Mouse (Mus musculus) ES-Bruce4 (cell line): ENCODE results near the gene Olfr535. TPM values are rescaled to one million over a fixed set of nuclear protein-coding genes. Genes with fewer than 3 reads are reported as not detected.
"Not testable (repeated sequence)": the region's sequence is repeated elsewhere in the genome, so short reads cannot be mapped to it uniquely, and the experiment has no call there.

ENCODE experiments used
- H3K27ac ChIP-seq: 2 replicates; pipeline ENCODE4 v1.5.1; 2012; ENCODE audit warnings: low read length, inconsistent platforms; ENCODE audit not compliant: insufficient read depth
- H3K27me3 ChIP-seq: 2 replicates; pipeline ENCODE4 v1.6.1; 2012; ENCODE audit warnings: mild to moderate bottlenecking, low read length, inconsistent platforms; ENCODE audit not compliant: control insufficient read depth, poor library complexity, insufficient read depth, severe bottlenecking
- H3K36me3 ChIP-seq: 2 replicates; pipeline ENCODE4 v1.6.1; 2012; ENCODE audit warnings: inconsistent platforms, mild to moderate bottlenecking, low read length, moderate library complexity; ENCODE audit not compliant: control insufficient read depth, poor library complexity, insufficient read depth, severe bottlenecking
- H3K4me1 ChIP-seq: one replicate; pipeline ENCODE4 v1.8.1; 2011; ENCODE audit warnings: low read length; ENCODE audit not compliant: control insufficient read depth, insufficient read depth
- H3K4me3 ChIP-seq: 2 replicates; pipeline ENCODE4 v1.5.1; 2011; ENCODE audit warnings: low read depth, mild to moderate bottlenecking, low read length
- H3K9ac ChIP-seq: 2 replicates; pipeline ENCODE4 v1.6.1; 2012; ENCODE audit warnings: low read depth, mild to moderate bottlenecking, inconsistent platforms; ENCODE audit not compliant: poor library complexity, severe bottlenecking
- H3K9me3 ChIP-seq: replicated peaks from 2 replicates; pipeline ENCODE4 v1.6.1; 2012; ENCODE audit warnings: mild to moderate bottlenecking, low read length, inconsistent platforms; ENCODE audit not compliant: control insufficient read depth, poor library complexity, insufficient read depth, severe bottlenecking
- CTCF ChIP-seq: IDR thresholded peaks from one replicate; pipeline ENCODE4 v1.8.1; 2011; ENCODE audit warnings: low read depth, low read length
- EP300 ChIP-seq: IDR thresholded peaks from 2 replicates; pipeline ENCODE4 v1.6.1; 2011; ENCODE audit warnings: low read depth, low read length; ENCODE audit not compliant: insufficient read depth
- POLR2A ChIP-seq: IDR thresholded peaks from one replicate; pipeline ENCODE4 v1.8.1; 2011; ENCODE audit warnings: low read length; ENCODE audit not compliant: insufficient read depth
- polyA plus RNA-seq: library from polyadenylated mRNA; stranded (reverse); fragments of >200 nt; gene quantifications from 2 replicates; pipeline ENCODE4 v1.2.4, GENCODE M21; 2011; ENCODE audit warnings: low read depth; ENCODE audit not compliant: missing spikeins, insufficient read depth, insufficient read length

Gene Olfr535
- polyA plus RNA-seq, 1 experiment: not detected

DNA sequence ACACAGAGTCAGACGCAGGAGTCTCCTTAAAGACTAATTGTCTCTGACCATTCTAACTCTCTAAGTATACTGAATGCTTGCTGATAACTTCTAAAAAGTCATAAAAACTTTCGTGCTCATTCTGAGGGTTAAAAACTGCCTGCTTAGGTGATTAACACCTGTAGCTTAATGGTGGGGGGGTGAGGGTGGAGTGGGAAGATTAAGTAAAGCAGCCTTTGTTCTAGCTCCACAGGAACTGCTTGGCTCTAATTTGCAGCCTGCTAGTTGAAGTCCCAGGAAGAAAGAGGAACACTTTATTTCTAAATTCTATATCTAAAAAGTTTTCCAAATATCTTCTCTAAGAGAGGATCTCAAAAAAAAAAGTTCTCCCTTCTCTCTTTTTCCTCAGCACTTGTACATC is 10.2 kb downstream of the Olfr535 start:
- H3K27me3 ChIP-seq: no peaks in the 10 kb centered on the region

DNA sequence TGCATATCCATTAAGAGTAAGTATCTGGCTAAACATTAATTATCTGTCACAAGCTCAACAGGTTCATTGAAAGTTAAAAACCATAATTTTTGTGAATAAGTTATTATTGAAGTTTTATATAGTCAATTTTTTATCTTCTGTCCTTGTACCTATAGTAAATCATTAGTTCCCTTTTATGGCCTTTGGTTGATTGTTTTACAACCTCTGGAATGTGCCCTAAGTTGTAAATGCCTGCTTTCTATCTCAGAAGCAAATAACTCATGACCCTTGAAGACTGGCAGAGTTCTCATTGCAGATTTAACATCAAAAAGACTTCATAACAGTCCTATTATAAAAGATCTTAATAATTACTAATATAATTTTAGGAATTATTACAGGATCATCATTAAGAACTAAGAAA is 10.7 kb downstream of the Olfr535 start:
- Histone ChIP-seq H3K4me3 (no peak overlapping the region), H3K27me3 (no peaks in the 10 kb centered on the region), H3K36me3 (no peaks in the 10 kb centered on the region), H3K9me3 (no peaks in the 10 kb centered on the region), H3K27ac (no peak overlapping the region), H3K9ac (no peak overlapping the region), H3K4me1 (no peaks in the 10 kb centered on the region)
- TF ChIP-seq POLR2A (no peak), EP300 (no peak), CTCF (no peak)

More for the DNA sequence above, 10.2 kb downstream of the Olfr535 start:
- TF ChIP-seq POLR2A (no peak), EP300 (no peak), CTCF (no peak)
- Histone ChIP-seq H3K4me3 (no peak overlapping the region), H3K9ac (no peak overlapping the region), H3K27ac (no peak overlapping the region), H3K36me3 (no peaks in the 10 kb centered on the region), H3K4me1 (no peaks in the 10 kb centered on the region), H3K9me3 (no peaks in the 10 kb centered on the region)

DNA sequence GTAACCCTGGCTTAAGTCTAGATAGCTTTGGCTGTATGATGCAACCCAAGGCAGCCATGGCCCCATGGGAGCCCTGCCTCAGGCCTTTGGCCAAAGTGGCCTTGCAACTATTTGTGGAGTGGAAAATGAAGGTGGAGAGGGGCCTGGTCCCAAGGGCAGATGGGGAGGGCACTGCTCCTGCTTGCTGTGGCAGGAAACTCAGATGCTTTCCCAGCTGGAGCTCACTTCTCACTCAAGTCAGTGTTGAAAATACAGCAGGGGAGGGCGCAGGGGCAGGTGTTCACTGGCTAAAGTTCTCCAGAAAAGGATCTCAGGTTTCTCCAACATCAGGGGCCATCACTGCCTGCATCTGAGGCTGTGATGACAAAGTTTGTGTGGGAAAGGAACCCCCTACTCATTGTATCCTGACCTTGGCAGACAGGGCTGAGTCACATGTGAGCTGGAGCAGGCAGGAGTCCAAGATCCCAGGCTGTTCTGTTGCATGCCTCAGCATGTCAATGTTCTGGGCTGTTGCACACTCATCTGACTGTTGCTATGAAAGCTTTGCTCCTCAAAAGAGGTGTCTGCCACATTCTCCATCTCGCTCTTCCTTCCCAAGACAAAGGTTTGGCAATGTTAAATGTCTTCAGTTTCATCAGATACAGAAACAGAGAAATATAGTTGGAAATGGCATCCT is 23.5 kb downstream of the Olfr535 start, which contains the start of gene Olfr536:
TSS of gene Olfr536 (minus strand) at position 51 of the 676 bp plus-strand sequence.
- not testable (repeated sequence) for H3K9me3 ChIP-seq, H3K27me3 ChIP-seq, H3K4me3 ChIP-seq, H3K4me1 ChIP-seq, H3K36me3 ChIP-seq, H3K27ac ChIP-seq, H3K9ac ChIP-seq

DNA sequence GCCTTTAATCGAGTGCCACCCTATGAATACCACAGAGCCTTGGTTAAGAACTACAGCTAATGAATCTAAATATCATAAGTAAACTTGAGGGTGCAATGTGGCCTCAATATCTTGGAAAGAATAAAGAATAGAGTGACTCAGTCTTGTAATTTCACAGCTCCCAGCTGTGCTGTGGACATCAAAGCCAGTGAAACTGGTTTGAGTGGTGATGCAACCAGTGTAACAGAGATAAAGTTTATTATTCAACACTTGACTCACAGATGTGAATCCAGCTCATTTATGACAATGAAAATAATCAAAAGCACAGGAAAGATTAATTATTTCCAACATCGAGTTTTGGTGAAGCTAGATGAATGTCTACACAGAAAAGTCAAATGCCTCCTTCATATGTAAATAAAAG is 55.7 kb downstream of the Olfr535 start:
- H3K36me3 ChIP-seq: no peaks in the 10 kb centered on the region
- no peaks in the 10 kb centered on the region for H3K4me1 ChIP-seq
- no peaks in the 10 kb centered on the region for H3K9me3 ChIP-seq
- TF ChIP-seq POLR2A: no peak
- no peak for TF ChIP-seq EP300
- no peak for TF ChIP-seq CTCF
- no peak overlapping the region for H3K4me3 ChIP-seq
- H3K27ac ChIP-seq: no peak overlapping the region
- no peak overlapping the region for H3K9ac ChIP-seq
- H3K27me3 ChIP-seq: no peaks in the 10 kb centered on the region

Other genes starting within 250 kb of the Olfr535 start
- gene 5830411N06Rik, start 236.9 kb upstream of the Olfr535 start, polyA plus RNA-seq: not detected in 2 replicates
- not detected in 2 replicates for gene Olfr525, start 163.4 kb upstream of the Olfr535 start, polyA plus RNA-seq
- not detected in 2 replicates for gene Olfr527, start 150.2 kb upstream of the Olfr535 start, polyA plus RNA-seq
- gene Olfr60, start 122.5 kb upstream of the Olfr535 start, polyA plus RNA-seq: not detected in 2 replicates
- not detected in 2 replicates for gene Olfr530, start 107.9 kb upstream of the Olfr535 start, polyA plus RNA-seq
- gene Olfr531, start 81.3 kb upstream of the Olfr535 start, polyA plus RNA-seq: not detected in 2 replicates
- gene Olfr532, start 62.6 kb upstream of the Olfr535 start, polyA plus RNA-seq: not detected in 2 replicates
- gene Olfr533, start 20.8 kb upstream of the Olfr535 start, polyA plus RNA-seq: not detected in 2 replicates
- gene Olfr536, start 23.2 kb downstream of the Olfr535 start, polyA plus RNA-seq: 0.23 TPM in 1 of 2 replicates, not detected in the other
- not detected in 2 replicates for gene Olfr538, start 83.7 kb downstream of the Olfr535 start, polyA plus RNA-seq
- 0.07 TPM in 1 of 2 replicates, not detected in the other for gene Olfr46, start 117.1 kb downstream of the Olfr535 start, polyA plus RNA-seq
- not detected in 2 replicates for gene Olfr61, start 144.8 kb downstream of the Olfr535 start, polyA plus RNA-seq
- not detected in 2 replicates for gene Olfr53, start 162.2 kb downstream of the Olfr535 start, polyA plus RNA-seq
- gene Olfr539, start 175.7 kb downstream of the Olfr535 start, polyA plus RNA-seq: 0.17 and 0.48 TPM in 2 replicates
- gene Olfr45, start 197.7 kb downstream of the Olfr535 start, polyA plus RNA-seq: not detected in 2 replicates
- not detected in 2 replicates for gene Olfr541, start 213.1 kb downstream of the Olfr535 start, polyA plus RNA-seq